Mouse (Mus musculus) hindbrain, postnatal 0 days (tissue): ENCODE measurements around the gene Foxj1. TPM values are rescaled to one million over a fixed set of nuclear protein-coding genes. Genes with fewer than 3 reads are reported as not detected.

ENCODE experiments used
- ATAC-seq: fragments of 200-750 bp; cut with Nextera tagmentation; 2 replicates; pipeline ENCODE4 v1.8.0; 2017; ENCODE audit warnings: mild to moderate bottlenecking, moderate TSS enrichment, moderate library complexity
- DNase-seq: peaks from one replicate; pipeline ENCODE4 v3.0.0-alpha.2; 2015; ENCODE audit warnings: low spot score
- H3K27ac ChIP-seq: fragments of 300-500 bp; sonication (generic); 2 replicates; pipeline ENCODE4 v1.5.1; 2014; ENCODE audit warnings: mild to moderate bottlenecking
- H3K27me3 ChIP-seq: fragments of 300-500 bp; sonication (generic); 2 replicates; pipeline ENCODE4 v1.6.1; 2014; ENCODE audit warnings: low read length, mixed read lengths; ENCODE audit not compliant: insufficient read depth
- H3K36me3 ChIP-seq: fragments of 300-500 bp; sonication (generic); 2 replicates; pipeline ENCODE4 v1.6.1; 2014; ENCODE audit warnings: low read length, mixed read lengths; ENCODE audit not compliant: insufficient read depth
- H3K4me1 ChIP-seq: fragments of 300-500 bp; sonication (generic); 2 replicates; pipeline ENCODE4 v1.6.1; 2014; ENCODE audit warnings: antibody characterized with exemption, low read length, mixed read lengths; ENCODE audit not compliant: insufficient read depth
- H3K4me2 ChIP-seq: fragments of 300-500 bp; sonication (generic); 2 replicates; pipeline ENCODE4 v1.6.1; 2014; ENCODE audit warnings: low read depth, mild to moderate bottlenecking, low read length, moderate library complexity, mixed read lengths
- H3K4me3 ChIP-seq: fragments of 300-500 bp; sonication (generic); 2 replicates; pipeline ENCODE4 v1.5.1; 2014; ENCODE audit warnings: low read length
- H3K9ac ChIP-seq: fragments of 300-500 bp; sonication (generic); replicated peaks from 2 replicates; pipeline ENCODE4 v1.6.1; 2014; ENCODE audit warnings: mild to moderate bottlenecking, low read length, moderate library complexity, mixed read lengths
- H3K9me3 ChIP-seq: fragments of 300-500 bp; sonication (generic); 2 replicates; pipeline ENCODE4 v1.6.1; 2016; ENCODE audit warnings: low read length, mixed read lengths
- CTCF ChIP-seq: IDR thresholded peaks from 2 replicates; pipeline ENCODE4 v1.5.1; 2016; ENCODE audit warnings: antibody characterized with exemption, control low read depth, low read depth
- WGBS: fragments of 180-500 bp; shearing (Covaris S2); extraction: QIAGEN DNeasy Blood & Tissue Kit; methylation state at CpG from one replicate; pipeline ENCODE4 v1.1.7; 2014; 5-methylcytosine and 5-hydroxymethylcytosine counted together
- polyA plus RNA-seq: library from polyadenylated mRNA; unstranded; fragments of >200 nt; fragmentation: Nextera tagmentation; extraction: Ambion mirVana; gene quantifications from 2 replicates; pipeline ENCODE4 v1.2.1, GENCODE M21; 2015
- total RNA-seq: library from RNA; depleted of rRNA; stranded (reverse); fragments of >200 nt; gene quantifications from 2 replicates; pipeline ENCODE4 v1.2.3, GENCODE M21; 2014

Foxj1 gene
- total and polyA plus RNA-seq, 2 experiments from 2014 or later: 15.5 to 40.0 TPM

DNA sequence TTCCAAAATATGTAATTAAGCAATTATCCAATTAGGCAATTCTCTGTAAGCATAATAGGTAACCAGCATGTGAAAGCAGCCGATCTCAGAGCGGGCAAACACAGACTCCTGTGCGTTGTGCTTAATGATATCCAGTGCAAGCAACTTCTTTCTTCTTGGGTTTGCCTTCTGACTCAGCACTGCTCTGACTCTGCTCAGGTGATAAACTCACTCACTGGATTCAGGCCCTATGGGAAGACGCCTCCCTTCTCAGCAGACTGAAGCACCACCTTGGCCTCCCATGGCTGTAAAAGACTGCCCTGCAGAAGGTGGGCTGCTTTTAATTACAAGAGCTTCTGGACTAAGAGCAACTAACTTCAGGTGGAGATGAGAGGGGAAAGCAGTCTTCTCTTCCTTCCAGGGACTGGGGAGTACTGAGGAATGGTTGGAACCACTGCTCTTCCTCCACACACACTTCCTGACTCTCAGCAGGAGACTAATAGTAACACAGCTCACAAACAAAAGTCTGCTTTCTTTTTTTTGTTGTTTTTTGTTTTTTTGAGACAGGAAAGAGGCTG is 36.8 kb upstream of the Foxj1 start:
- ATAC-seq: no peak
- 91% methylated on average over 4 of the region's 4 CpGs for WGBS
- Histone ChIP-seq H3K36me3 (no peaks in the 10 kb centered on the region), H3K4me3 (no peak overlapping the region), H3K4me1 (no peaks in the 10 kb centered on the region), H3K27me3 (no peaks in the 10 kb centered on the region), H3K9ac (no peak overlapping the region), H3K27ac (no peak overlapping the region), H3K9me3 (no peaks in the 10 kb centered on the region), H3K4me2 (no peak overlapping the region)
- DNase-seq: no peak
- TF ChIP-seq CTCF: no peak

GRCm38 (mm10) chr11:116369633-116370032 is 34.4 kb upstream of the Foxj1 start:
- WGBS: 71% methylated on average over 5 of the region's 5 CpGs
- Histone ChIP-seq H3K27me3 (no peaks in the 10 kb centered on the region), H3K36me3 (no peaks in the 10 kb centered on the region), H3K4me3 (no peak overlapping the region), H3K9me3 (no peaks in the 10 kb centered on the region), H3K4me2 (no peak overlapping the region), H3K27ac (no peak overlapping the region), H3K4me1 (no peaks in the 10 kb centered on the region), H3K9ac (no peak overlapping the region)
- DNase-seq (no peak), ATAC-seq (no peak)
- TF ChIP-seq CTCF: no peak

DNA sequence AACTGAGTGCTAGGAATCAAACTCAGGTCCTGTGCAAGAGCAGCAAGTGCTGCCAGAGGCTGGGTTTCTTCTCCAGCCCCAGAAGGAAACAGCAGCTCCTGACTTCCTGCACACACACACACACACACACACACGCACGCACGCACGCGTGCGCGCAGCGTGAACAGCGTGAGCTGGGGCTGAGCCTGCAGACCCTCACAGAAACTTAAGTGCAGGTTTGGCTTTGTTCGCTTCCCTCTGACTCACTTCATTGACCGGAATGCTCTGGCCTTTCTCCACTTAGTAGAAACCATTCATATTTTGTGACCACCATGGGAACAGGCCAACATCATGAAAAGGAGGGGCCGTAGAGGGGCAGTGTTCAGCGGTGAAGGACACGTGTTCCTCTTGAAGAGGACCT is 33.9 kb upstream of the Foxj1 start:
- Histone ChIP-seq H3K4me1 (no peaks in the 10 kb centered on the region), H3K9me3 (no peaks in the 10 kb centered on the region), H3K27me3 (no peaks in the 10 kb centered on the region), H3K36me3 (no peaks in the 10 kb centered on the region), H3K9ac (no peak overlapping the region), H3K27ac (no peak overlapping the region), H3K4me3 (no peak overlapping the region), H3K4me2 (no peak overlapping the region)
- no peak for TF ChIP-seq CTCF
- ATAC-seq (no peak), DNase-seq (no peak)
- WGBS: 88% methylated on average over 14 of the region's 14 CpGs

DNA sequence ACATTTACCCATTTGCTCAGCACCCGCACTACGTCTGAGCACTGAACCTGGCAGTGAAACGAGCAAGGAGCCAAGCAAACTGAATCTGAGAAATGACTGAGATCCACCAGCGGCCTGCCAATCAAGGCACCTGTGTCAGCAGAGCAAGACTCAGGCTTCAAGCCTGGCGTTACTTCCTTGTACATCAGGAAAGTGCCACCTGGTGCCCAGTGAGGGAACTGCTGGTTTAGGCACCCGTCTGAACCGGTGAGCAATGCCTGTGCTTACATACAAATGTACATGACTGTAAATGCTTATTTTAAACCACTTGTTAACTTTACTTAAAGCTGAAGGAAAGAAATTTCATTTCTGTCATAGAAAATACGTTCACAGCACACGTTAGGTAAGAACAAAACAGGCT is 32.9 kb upstream of the Foxj1 start:
- TF ChIP-seq CTCF: peak; percentile 92
- peak; percentile 93 for DNase-seq
- Histone ChIP-seq H3K36me3 (no peaks in the 10 kb centered on the region), H3K27me3 (no peaks in the 10 kb centered on the region), H3K9me3 (no peaks in the 10 kb centered on the region), H3K4me3 (no peak overlapping the region), H3K27ac (no peak overlapping the region), H3K9ac (no peak overlapping the region), H3K4me2 (no peak overlapping the region), H3K4me1 (no peaks in the 10 kb centered on the region)
- 19% methylated on average over 9 of the region's 9 CpGs for WGBS
- ATAC-seq: peak; percentile 66; the same call in 1 of the 2 replicates

- Histone ChIP-seq H3K9ac (no peak overlapping the region), H3K4me2 (no peak overlapping the region), H3K36me3 (peaks cover 6% of the 10 kb centered on the region; the same call in 1 of the 2 replicates), H3K9me3 (no peaks in the 10 kb centered on the region), H3K4me1 (no peaks in the 10 kb centered on the region), H3K27ac (no peak overlapping the region), H3K27me3 (no peaks in the 10 kb centered on the region), H3K4me3 (no peak overlapping the region)
- no peak for TF ChIP-seq CTCF
- 96% methylated on average over 1 of the region's 1 CpGs for WGBS
- ATAC-seq (no peak), DNase-seq (no peak)
Measured at GRCm38 (mm10) chr11:116366647-116367046, 31.4 kb upstream of the Foxj1 start.

GRCm38 (mm10) chr11:116366124-116366523 is 30.9 kb upstream of the Foxj1 start:
- no peak for TF ChIP-seq CTCF
- Histone ChIP-seq H3K4me1 (no peaks in the 10 kb centered on the region), H3K9ac (no peak overlapping the region), H3K4me3 (no peak overlapping the region), H3K36me3 (peaks cover 7% of the 10 kb centered on the region; the same call in 1 of the 2 replicates), H3K9me3 (no peaks in the 10 kb centered on the region), H3K27me3 (no peaks in the 10 kb centered on the region), H3K4me2 (no peak overlapping the region), H3K27ac (no peak overlapping the region)
- no peak for ATAC-seq
- 91% methylated on average over 2 of the region's 2 CpGs for WGBS
- no peak for DNase-seq

- Histone ChIP-seq H3K4me3 (no peak overlapping the region), H3K27ac (peak overlapping the region; percentile 20; the same call in 1 of the 2 replicates), H3K4me1 (no peaks in the 10 kb centered on the region), H3K9me3 (no peaks in the 10 kb centered on the region), H3K9ac (no peak overlapping the region), H3K36me3 (peaks cover 7% of the 10 kb centered on the region; the same call in 1 of the 2 replicates), H3K27me3 (no peaks in the 10 kb centered on the region), H3K4me2 (no peak overlapping the region)
- ATAC-seq (no peak), DNase-seq (no peak)
- no peak for TF ChIP-seq CTCF
- WGBS: 60% methylated on average over 13 of the region's 13 CpGs
Measured at GRCm38 (mm10) chr11:116365432-116365831, 30.2 kb upstream of the Foxj1 start.
